Mouse (Mus musculus): ENCODE measurements around the gene Lipe. TPM values are rescaled to one million over a fixed set of nuclear protein-coding genes. Genes with fewer than 3 reads are reported as not detected.

Lipe gene
- total and polyA plus RNA-seq, 2 experiments from 2014 or later, result 19.3 to 31.1 TPM

GRCm38 (mm10) chr7:25424429-25424828, 25.9 kb upstream of the Lipe start:
- TF ChIP-seq CTCF (IDR thresholded peaks at IDR 0.05; ENCODE audit: low read depth) (peak; percentile 94), EP300 (IDR thresholded peaks at IDR 0.05; ENCODE audit: low read depth) (no peak)
- H3K4me2 ChIP-seq (ENCODE audit: low read depth, low read length), result no peak overlapping the region
- peaks cover 15% of the 10 kb centered on the region; the same call in 1 of the 2 replicates for H3K27me3 ChIP-seq (ENCODE audit: control insufficient read depth, insufficient read depth, low read length)
- no peaks in the 10 kb centered on the region for H3K36me3 ChIP-seq (replicated peaks; ENCODE audit: control insufficient read depth, insufficient read depth, low read length)
- no peak overlapping the region for H3K9ac ChIP-seq (replicated peaks; ENCODE audit: low read depth, low read length)
- no peak overlapping the region for H3K4me3 ChIP-seq (ENCODE audit: low read depth, low read length)
- DNase-seq (ENCODE audit: low spot score) (peak; percentile 73), ATAC-seq (ENCODE audit: insufficient read depth, low read depth) (no peak)
- no peaks in the 10 kb centered on the region for H3K4me1 ChIP-seq (ENCODE audit: control insufficient read depth, insufficient read depth)
- 32% methylated on average over 4 of the region's 4 CpGs for WGBS
- no peaks in the 10 kb centered on the region for H3K9me3 ChIP-seq (replicated peaks; ENCODE audit: control insufficient read depth, low read length)
- no peak overlapping the region for H3K27ac ChIP-seq (ENCODE audit: low read depth)

- Histone ChIP-seq H3K4me1 (ENCODE audit: control insufficient read depth, insufficient read depth) (no peaks in the 10 kb centered on the region), H3K27me3 (ENCODE audit: control insufficient read depth, insufficient read depth, low read length) (peaks cover 15% of the 10 kb centered on the region; the same call in 1 of the 2 replicates), H3K36me3 (replicated peaks; ENCODE audit: control insufficient read depth, insufficient read depth, low read length) (no peaks in the 10 kb centered on the region), H3K4me3 (ENCODE audit: low read depth, low read length) (no peak overlapping the region), H3K4me2 (ENCODE audit: low read depth, low read length) (no peak overlapping the region), H3K9me3 (replicated peaks; ENCODE audit: control insufficient read depth, low read length) (no peaks in the 10 kb centered on the region), H3K9ac (replicated peaks; ENCODE audit: low read depth, low read length) (no peak overlapping the region), H3K27ac (ENCODE audit: low read depth) (no peak overlapping the region)
- TF ChIP-seq CTCF (IDR thresholded peaks at IDR 0.05; ENCODE audit: low read depth) (no peak), EP300 (IDR thresholded peaks at IDR 0.05; ENCODE audit: low read depth) (no peak)
- no peak for DNase-seq (ENCODE audit: low spot score)
- no peak for ATAC-seq (ENCODE audit: insufficient read depth, low read depth)
- 69% methylated on average over 16 of the region's 16 CpGs for WGBS
Measured at GRCm38 (mm10) chr7:25422286-25422841, 23.9 kb upstream of the Lipe start.

GRCm38 (mm10) chr7:25419943-25420342, 21.4 kb upstream of the Lipe start:
- TF ChIP-seq CTCF (IDR thresholded peaks at IDR 0.05; ENCODE audit: low read depth) (no peak), EP300 (IDR thresholded peaks at IDR 0.05; ENCODE audit: low read depth) (no peak)
- WGBS, result 68% methylated on average over 4 of the region's 4 CpGs

DNA sequence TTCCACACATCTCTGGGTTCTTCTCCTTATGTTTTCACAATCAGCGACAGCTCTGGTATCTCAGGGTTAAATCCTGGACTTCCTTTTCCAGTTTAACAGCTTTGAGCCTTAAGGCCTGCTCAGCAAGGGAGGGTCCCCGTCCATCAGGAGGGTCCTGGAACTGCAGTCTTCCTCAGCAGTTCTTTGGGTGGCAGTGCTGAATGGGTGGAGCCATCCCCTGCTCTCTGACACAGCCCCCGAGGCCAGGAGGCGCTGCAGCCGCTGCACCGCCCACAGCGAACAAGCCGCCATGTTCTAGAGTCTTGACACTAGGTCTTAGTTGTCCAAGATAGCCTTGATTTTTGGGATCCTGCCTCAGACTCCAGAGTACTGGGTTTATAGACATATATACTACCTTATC, 21.0 kb upstream of the Lipe start:
- 73% methylated on average over 8 of the region's 8 CpGs for WGBS
- no peak overlapping the region for H3K4me3 ChIP-seq (ENCODE audit: low read depth, low read length)
- H3K9ac ChIP-seq (replicated peaks; ENCODE audit: low read depth, low read length), result no peak overlapping the region
- no peak overlapping the region for H3K27ac ChIP-seq (ENCODE audit: low read depth)
- H3K4me1 ChIP-seq (ENCODE audit: control insufficient read depth, insufficient read depth), result no peaks in the 10 kb centered on the region
- ATAC-seq (ENCODE audit: insufficient read depth, low read depth) (no peak), DNase-seq (ENCODE audit: low spot score) (no peak)
- H3K36me3 ChIP-seq (replicated peaks; ENCODE audit: control insufficient read depth, insufficient read depth, low read length), result no peaks in the 10 kb centered on the region
- no peak overlapping the region for H3K4me2 ChIP-seq (ENCODE audit: low read depth, low read length)
- H3K27me3 ChIP-seq (ENCODE audit: control insufficient read depth, insufficient read depth, low read length), result peaks cover 15% of the 10 kb centered on the region; the same call in 1 of the 2 replicates
- no peaks in the 10 kb centered on the region for H3K9me3 ChIP-seq (replicated peaks; ENCODE audit: control insufficient read depth, low read length)
- TF ChIP-seq EP300 (IDR thresholded peaks at IDR 0.05; ENCODE audit: low read depth) (no peak), CTCF (IDR thresholded peaks at IDR 0.05; ENCODE audit: low read depth) (no peak)

More at GRCm38 (mm10) chr7:25419943-25420342, 21.4 kb upstream of the Lipe start:
- Histone ChIP-seq H3K9ac (replicated peaks; ENCODE audit: low read depth, low read length) (no peak overlapping the region), H3K27ac (ENCODE audit: low read depth) (no peak overlapping the region), H3K4me1 (ENCODE audit: control insufficient read depth, insufficient read depth) (no peaks in the 10 kb centered on the region), H3K9me3 (replicated peaks; ENCODE audit: control insufficient read depth, low read length) (no peaks in the 10 kb centered on the region), H3K36me3 (replicated peaks; ENCODE audit: control insufficient read depth, insufficient read depth, low read length) (no peaks in the 10 kb centered on the region), H3K4me3 (ENCODE audit: low read depth, low read length) (no peak overlapping the region), H3K4me2 (ENCODE audit: low read depth, low read length) (no peak overlapping the region), H3K27me3 (ENCODE audit: control insufficient read depth, insufficient read depth, low read length) (peaks cover 15% of the 10 kb centered on the region; the same call in 1 of the 2 replicates)
- ATAC-seq (ENCODE audit: insufficient read depth, low read depth), result no peak
- DNase-seq (ENCODE audit: low spot score), result no peak

- Histone ChIP-seq H3K9me3 (replicated peaks; ENCODE audit: control insufficient read depth, low read length) (no peaks in the 10 kb centered on the region), H3K27ac (ENCODE audit: low read depth) (no peak overlapping the region), H3K36me3 (replicated peaks; ENCODE audit: control insufficient read depth, insufficient read depth, low read length) (no peaks in the 10 kb centered on the region), H3K4me1 (ENCODE audit: control insufficient read depth, insufficient read depth) (no peaks in the 10 kb centered on the region), H3K4me2 (ENCODE audit: low read depth, low read length) (no peak overlapping the region), H3K9ac (replicated peaks; ENCODE audit: low read depth, low read length) (no peak overlapping the region), H3K27me3 (ENCODE audit: control insufficient read depth, insufficient read depth, low read length) (peaks cover 5% of the 10 kb centered on the region; the same call in 1 of the 2 replicates), H3K4me3 (ENCODE audit: low read depth, low read length) (no peak overlapping the region)
- no peak for DNase-seq (ENCODE audit: low spot score)
- whole genome bisulfite sequencing, result 68% methylated on average over 1 of the region's 1 CpGs
- no peak for TF ChIP-seq EP300 (IDR thresholded peaks at IDR 0.05; ENCODE audit: low read depth)
- TF ChIP-seq CTCF (IDR thresholded peaks at IDR 0.05; ENCODE audit: low read depth), result peak; percentile 33
- ATAC-seq (ENCODE audit: insufficient read depth, low read depth), result no peak
Measured at GRCm38 (mm10) chr7:25417597-25417996, 19.1 kb upstream of the Lipe start.
